Mouse (Mus musculus) ovary, postnatal 36 days (tissue): Measurements from ENCODE around the gene Gm10803.
"Not testable (repeated sequence)": the region's sequence is repeated elsewhere in the genome, so short reads cannot be mapped to it uniquely, and the experiment has no call there.

ENCODE experiments used
- DNase-seq: peaks from one replicate; pipeline ENCODE4 v3.0.0; 2022; ENCODE audit warnings: low spot score, mixed read lengths

Gm10803 gene

DNA sequence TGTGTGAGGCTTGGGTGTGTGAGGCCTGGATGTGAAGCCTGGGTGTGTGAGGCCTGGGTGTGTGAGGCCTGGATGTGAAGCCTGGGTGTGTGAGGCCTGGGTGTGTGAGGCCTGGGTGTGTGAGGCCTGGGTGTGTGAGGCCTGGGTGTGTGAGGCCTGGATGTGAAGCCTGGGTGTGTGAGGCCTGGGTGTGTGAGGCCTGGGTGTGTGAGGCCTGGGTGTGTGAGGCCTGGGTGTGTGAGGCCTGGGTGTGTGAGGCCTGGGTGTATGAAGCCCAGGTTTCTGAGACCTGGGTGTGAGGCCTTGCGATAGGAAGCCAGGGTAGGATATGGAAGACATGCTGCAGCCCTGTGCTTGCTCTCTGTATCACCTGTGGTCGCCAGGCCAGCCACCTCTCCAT is at the start of gene Gm10803:
Gene Gm10803, plus strand, starts transcription at position 301 of the 400 bp plus-strand sequence.
- DNase-seq = not testable (repeated sequence)

- DNase-seq = no peak
Measured at GRCm38 (mm10) chr2:93510839-93511238, 49.5 kb upstream of the Gm10803 start.

GRCm38 (mm10) chr2:93512130-93512529 is 48.2 kb upstream of the Gm10803 start:
- DNase-seq = no peak

DNA sequence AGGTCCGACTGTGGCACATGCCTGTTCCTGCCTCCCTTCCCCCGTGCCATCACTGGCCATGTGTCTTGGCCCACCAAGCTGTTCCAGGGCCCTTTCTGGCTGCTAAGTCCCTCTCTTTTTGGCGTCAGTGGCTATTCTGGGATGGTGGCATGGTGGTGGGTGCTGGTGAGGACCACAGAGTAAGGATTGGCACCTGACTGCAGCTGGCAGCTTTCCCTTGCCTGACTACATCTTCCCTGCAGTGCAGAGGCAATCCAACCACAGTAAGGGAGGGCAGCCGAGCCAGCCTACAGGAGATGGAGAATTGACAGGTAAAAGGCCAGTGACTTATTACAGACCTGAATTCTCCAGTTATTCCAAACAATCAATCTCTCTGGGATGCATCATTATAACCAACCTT is 45.1 kb upstream of the Gm10803 start:
- DNase-seq = no peak

DNA sequence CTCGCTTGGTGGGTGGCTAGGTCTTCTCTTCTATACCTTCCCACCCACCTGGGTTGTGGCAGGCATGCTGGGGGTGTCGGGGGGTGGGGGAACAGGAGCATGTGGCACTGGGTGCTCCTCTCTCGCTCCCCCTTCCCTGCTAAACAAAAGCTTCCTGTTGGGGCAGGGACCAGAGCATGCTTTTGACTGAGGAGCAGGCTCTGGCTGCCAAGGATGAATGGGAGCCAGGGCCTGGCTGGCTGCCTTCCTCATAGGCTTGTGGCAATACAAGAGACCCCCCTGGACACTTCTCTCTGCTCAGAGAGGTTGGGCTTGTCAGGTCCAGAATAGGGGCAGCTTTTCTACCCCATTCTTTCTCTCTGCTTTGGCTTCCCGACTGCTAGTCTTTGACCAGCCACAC is 39.3 kb upstream of the Gm10803 start:
- DNase-seq = no peak

DNA sequence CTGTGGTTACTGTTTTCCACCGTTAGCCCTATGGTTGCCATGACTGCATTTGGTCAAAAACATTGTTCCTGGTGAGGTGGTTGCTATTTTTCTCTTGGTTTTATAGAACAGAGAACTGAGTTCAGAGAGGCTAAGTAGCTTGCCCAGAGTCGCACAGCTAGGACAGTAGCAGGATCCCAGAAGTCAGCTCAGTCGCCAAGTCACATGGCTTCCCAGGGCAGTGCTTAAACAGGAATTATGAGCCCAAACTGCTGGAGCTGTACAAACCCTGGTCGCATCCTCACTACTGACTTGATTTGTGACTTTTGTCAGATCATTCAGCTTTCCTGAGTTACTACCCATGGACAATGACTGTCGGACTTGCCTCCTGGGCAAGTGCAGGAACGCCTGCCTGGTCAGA is 38.8 kb upstream of the Gm10803 start:
- DNase-seq = no peak

DNA sequence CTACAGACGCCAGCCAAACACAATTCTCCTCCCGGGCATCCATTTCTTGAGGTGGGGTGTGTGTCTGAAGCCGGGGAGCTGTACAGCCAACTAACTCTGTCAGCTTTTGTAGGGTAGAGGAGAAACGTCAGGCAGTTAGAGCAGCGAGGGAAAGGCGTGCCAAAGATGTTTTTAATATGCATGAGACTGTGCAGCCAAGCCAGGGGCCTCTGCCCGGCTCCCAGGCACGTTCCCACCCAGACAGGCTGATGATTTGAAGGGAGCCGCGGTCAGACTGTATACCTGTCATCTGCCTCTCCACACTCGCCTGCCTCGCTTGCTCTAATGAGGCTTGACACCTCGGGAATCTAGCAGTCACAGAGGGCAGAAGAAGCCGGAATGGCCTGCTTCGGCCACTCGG is 38.4 kb upstream of the Gm10803 start:
- DNase-seq = no peak

DNA sequence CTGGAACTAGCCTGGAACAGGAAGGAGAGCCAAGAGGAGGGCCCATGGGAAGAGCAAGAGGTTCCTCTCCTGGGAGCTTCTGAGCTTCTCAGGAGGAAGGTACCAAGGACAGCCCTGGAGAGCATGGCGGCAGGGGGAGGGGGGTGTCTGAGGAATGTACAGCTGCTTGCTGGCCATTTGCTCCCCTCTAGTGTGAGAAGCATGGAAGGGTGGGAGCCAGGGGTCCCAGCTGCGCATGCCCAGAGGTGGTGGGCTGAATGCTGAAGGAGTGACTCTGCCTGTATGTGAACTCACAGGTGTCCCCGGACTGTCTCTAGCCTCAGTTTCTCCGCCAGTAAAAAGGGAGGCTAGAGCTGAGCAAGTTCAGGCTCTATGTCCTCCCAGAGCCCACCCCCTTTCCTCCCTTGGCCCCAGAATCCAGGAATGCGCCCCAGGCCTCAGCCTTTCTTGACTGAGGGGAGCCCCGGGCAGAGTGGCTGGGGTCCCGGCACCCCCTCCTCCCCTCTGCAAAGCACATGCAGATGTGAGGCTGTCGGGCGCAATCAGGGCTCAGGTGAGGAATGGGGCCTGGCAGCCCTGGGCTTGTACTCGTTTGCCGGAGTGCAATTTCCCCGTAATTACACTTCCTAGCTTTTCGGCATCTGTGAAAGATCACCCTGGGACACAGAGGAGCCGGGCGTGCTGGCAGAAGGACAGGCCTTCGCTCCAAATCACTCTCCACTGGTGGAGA is 35.2 kb upstream of the Gm10803 start:
- no peak for DNase-seq

DNA sequence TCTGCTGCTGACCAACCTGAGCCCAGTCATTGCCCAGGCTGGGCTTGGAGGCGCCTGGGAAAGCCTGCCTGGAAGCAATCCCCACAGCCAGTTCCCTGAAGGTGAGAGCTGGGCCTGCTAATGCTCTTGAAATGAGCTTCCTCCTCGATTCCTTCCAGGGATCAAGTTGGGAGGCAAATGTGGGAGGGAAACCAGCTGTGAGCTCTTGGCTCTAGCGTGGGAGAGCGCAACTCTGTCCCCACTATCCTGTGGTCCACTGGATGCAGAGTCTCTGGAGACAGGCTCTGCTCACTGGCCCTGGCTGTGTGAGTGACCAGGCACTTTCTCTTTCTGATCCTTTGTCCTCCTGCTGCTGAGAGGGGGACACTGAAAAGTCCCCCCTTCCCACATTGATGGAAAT is 30.8 kb upstream of the Gm10803 start:
- DNase-seq = no peak

DNA sequence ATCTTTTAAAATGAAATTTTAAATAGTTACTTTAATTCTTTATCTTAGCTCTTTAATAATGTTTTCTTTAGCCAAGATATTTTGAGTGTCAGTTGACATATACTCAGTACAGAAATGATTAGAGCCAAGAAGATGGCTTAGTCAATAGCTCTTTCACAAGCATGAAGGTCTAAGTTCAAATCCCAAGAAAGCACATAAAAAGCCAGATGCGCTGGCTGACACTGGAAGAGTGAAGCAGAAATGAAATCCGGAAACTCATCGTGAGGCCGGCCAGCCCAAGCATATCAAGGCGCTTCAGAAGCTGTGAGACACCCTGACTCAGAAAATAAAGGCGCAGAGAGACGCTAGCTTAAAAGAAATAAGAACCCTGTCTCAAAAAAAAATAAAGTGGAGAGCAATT is 26.5 kb upstream of the Gm10803 start:
- no peak for DNase-seq

DNA sequence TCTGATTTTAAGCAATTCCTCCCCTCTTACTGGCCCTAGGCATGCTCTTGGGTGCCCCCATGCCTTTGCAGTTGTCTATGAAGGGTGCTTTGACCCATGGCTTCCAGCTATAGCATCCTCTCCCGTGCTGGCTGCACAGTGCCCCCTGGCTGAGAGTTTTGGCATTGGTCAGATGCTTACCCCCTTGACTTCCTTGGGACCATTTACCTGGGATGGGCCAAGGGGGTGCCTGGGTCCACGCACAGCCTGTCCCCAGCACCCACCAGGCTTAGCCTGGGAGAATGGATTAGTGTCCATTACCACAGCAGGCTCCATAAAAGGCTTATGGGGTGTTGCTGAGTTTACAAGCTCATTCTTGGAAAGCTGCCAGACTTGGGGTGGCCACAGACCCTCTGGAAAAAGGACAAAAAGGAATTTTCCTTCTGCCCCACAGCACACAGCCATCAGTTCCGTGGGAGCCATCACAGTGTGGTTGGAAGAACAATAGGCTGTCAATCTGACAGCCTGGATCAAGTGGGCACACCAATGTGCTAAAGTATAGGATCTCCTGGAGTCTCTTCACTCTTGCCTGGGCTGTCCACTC is 22.9 kb upstream of the Gm10803 start:
- DNase-seq = no peak

DNA sequence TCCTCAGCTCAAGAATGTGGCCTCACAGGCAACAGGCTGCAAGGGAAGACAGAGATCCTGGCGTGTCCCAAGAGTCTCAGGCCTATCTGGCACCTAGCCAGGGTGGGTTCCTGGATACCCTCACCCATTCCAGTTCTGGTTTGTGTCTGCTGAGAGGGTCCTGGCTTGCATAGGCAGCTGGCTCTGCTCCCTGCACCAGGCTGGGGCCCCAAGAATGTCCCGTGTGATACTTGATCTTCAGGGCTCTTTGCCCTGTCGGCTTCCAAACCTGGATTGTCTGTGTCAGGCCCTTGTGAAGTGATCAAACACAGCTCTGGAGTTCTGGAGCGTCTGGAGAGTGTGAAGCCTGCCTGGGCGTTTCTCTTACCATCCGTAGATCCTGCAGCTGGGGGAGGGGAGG is 22.2 kb upstream of the Gm10803 start:
- no peak for DNase-seq

DNA sequence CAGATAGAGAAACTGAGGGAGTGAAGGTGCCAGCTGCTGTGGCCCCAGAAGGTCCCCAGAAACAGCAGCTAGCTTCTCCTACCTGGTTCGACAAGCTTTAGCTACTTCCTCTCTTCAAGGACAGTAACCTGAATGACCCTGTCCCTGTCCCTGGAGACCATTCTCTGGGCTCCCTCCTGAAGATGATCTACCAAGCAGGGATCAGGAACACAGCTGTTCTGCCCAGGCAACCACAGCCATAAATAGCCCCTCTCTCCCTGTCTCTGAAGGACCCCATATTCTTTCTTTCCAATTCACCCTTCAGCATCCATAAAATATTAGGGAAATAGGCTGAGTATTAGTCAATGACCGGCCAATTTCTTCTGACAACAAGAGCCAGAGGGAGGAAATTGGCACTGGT is 18.6 kb upstream of the Gm10803 start:
- DNase-seq = no peak

- no peak for DNase-seq
Measured at GRCm38 (mm10) chr2:93552676-93553521, 7.5 kb upstream of the Gm10803 start.

- no peak for DNase-seq
Measured at GRCm38 (mm10) chr2:93553905-93554304, 6.5 kb upstream of the Gm10803 start.

DNA sequence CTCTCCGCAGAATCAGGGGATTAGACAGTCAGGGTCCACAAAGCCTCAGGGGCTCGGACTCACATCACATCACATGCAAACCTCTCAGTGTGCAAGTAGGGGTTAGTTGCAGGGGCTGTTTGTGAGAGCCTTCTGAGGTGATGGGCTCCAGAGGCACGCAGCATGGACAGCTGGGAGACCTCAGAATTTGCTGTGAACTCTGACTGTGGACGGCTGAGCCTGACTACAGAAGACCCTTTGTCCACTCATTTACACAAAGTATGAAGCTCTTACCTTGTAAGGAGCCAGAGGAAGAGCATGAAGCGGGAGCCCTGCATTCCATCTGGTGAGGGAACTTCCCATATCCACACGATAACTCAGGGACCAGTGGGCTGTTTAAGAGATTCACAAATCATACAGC is 5.3 kb downstream of the Gm10803 start:
- no peak for DNase-seq

GRCm38 (mm10) chr2:93567675-93568074 is 7.3 kb downstream of the Gm10803 start:
- peak; percentile 37 for DNase-seq

GRCm38 (mm10) chr2:93572565-93572964 is 12.2 kb downstream of the Gm10803 start:
- no peak for DNase-seq

DNA sequence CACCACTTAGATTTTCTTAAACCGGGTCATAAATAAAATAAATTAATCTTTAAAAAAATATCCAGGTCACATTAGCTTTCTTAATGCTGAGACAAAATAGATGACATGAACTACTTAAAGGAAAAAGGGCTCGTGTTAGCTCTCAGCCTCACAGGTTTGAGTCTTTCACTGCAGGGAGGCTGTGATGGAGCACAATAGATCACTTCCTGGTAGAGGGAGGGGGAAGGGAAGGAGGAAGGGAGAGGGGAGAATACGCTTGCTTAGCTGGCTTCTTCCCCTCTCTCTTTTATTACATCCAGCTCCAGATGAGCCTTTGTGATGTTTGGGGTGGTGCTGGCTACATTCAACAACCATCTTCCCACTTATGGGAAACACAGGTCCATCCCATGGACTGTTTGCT is 20.9 kb downstream of the Gm10803 start:
- no peak for DNase-seq

DNA sequence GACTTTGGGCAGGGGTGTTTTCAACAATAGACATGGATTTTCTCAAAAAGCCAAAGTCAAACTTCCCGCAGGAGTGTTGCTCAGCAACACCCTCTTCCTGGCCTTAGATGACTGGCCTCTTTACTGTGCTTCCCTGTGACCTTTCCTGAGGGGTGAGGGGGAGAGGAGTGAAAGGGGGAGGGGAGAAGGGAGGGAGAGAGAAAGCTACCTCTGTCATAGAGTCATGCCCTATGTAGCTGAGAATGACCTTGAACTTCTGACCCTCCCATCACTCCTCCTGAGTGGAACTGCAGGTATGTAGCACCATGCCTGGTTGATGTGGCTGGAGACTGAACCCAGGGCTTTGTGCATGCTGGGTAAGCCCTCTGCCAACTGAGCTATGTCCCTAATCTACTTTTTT is 25.5 kb downstream of the Gm10803 start:
- no peak for DNase-seq

DNA sequence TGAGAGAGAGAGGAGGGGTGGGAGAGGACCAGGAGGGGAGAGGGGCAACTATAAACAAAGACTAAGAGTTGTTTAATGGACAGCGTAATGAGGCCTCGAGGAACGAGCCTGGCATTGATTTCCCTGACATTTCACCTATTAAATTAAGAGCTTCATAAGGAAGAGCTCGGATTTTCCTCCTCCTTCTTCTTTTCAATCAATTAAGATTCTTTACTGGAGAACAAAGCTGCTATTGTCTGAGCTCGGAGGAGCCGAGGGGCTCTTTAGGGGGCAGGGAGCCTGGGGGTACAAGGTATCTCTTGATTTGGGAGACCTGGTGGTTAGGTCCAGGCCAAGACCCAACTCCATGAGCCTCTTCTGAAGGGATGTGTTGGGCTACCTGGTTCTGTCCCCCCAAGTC is 27.1 kb downstream of the Gm10803 start:
- no peak for DNase-seq

- DNase-seq = no peak
Measured at GRCm38 (mm10) chr2:93589875-93590274, 29.5 kb downstream of the Gm10803 start.

- DNase-seq = no peak
Measured at GRCm38 (mm10) chr2:93591706-93592105, 31.3 kb downstream of the Gm10803 start.
